Mouse (Mus musculus) bone marrow, adult 2 months (tissue): ENCODE results near the gene Nod2.

Experiments used
- CTCF ChIP-seq: fragments of 200-500 bp; IDR thresholded peaks from 2 replicates; pipeline ENCODE4 v1.5.1; 2011; ENCODE audit warnings: low read length, control low read depth; ENCODE audit not compliant: control insufficient read depth, insufficient read depth
- POLR2A ChIP-seq: fragments of 200-500 bp; IDR thresholded peaks from 2 replicates; pipeline ENCODE4 v1.6.1; 2011; ENCODE audit warnings: low read depth, mild to moderate bottlenecking, control low read depth, low read length, borderline replicate concordance; ENCODE audit not compliant: control insufficient read depth

GRCm38 (mm10) chr8:88675372-88676165 is 28.5 kb downstream of the Nod2 start:
- TF ChIP-seq CTCF (no peak), POLR2A (no peak)
